Mouse (Mus musculus) macrophage (primary cell): Measurements from ENCODE around the gene Mical3. TPM values are rescaled to one million over a fixed set of nuclear protein-coding genes. Genes with fewer than 3 reads are reported as not detected.
A peak's percentile ranks its signal among the peaks of the same experiment; 100 is the strongest.
"Not testable (repeated sequence)": the region's sequence is repeated elsewhere in the genome, so short reads cannot be mapped to it uniquely, and the experiment has no call there.

ENCODE experiments used
- H3K27ac ChIP-seq: fragments of 350-480 bp; formaldehyde crosslinking; 2 replicates; pipeline ENCODE4 v1.9.0; 2021
- H3K36me3 ChIP-seq: fragments of 350-480 bp; formaldehyde crosslinking; 2 replicates; pipeline ENCODE4 v1.9.0; 2021; ENCODE audit errors: inconsistent target
- H3K4me3 ChIP-seq: fragments of 350-480 bp; formaldehyde crosslinking; 2 replicates; pipeline ENCODE4 v1.9.0; 2021; ENCODE audit errors: inconsistent target
- H3K79me2 ChIP-seq: fragments of 350-480 bp; formaldehyde crosslinking; 2 replicates; pipeline ENCODE4 v1.9.0; 2021; ENCODE audit errors: inconsistent target
- WGBS: methylation state at CpG from one replicate; pipeline ENCODE4 v1.1.7; 2026; ENCODE audit warnings: inconsistent platforms; ENCODE audit not compliant: missing documents; 5-methylcytosine and 5-hydroxymethylcytosine counted together
- polyA plus RNA-seq: library from polyadenylated mRNA; stranded (reverse); fragments of 250-400 nt; gene quantifications from 3 replicates; pipeline ENCODE4 v1.2.4, GENCODE M21; 2018; ENCODE audit warnings: inconsistent platforms

Mical3 gene
- polyA plus RNA-seq, 1 experiment from 2014 or later = 1.1 TPM

DNA sequence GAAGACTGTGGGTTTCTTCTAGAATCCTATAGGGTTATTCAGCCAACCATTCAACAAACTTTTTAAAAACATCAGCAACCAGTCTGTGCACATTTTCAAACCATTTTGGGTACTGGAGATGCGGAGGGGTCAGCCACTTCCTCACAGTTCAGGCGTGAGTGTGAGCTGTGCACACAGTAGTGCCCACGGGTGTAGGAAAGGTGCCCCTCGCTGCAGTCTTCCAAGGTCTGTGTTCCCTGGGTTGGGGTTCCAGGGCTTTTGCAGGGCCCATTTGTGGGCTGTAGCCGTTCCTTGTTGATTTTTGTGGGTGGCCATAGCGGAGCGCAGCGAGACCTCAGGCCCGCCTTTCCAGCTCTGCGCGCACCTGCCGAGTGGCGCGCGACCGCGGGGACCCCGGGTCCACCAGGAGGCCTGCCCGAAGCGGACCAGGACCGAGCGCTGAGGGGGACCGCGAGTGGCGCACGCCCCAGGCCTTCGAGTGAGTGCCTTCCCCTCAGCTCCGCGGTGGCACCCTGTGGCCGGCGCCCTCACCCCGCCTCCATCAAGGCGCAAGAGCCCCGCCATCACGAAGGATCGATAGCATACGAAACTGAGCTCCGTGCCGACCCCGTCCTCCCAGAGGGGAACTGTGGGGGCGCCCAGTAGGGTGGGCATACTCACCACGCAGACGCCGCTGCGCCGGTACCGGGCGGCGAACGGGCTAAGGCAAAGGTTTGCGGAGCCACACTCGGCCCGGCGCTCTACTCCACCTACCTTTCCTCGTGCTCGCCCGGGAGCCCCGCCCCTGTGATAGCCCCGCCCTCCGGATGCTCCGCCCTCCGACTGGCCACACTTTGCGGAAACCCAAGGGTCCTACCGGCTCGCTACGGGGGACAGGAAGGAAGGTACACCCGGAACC is 214.5 kb downstream of the Mical3 start, which contains the start of gene Bid:
Bid (minus strand) TSS at position 780 of the 898 bp plus-strand sequence.
- Histone ChIP-seq H3K79me2 (peaks cover 49% of the 10 kb centered on the region), H3K4me3 (peak within 1 kb of the TSS; percentile 68), H3K36me3 (no peaks in the 10 kb centered on the region), H3K27ac (peak within 1 kb of the TSS; percentile 93)
- WGBS = 3% methylated on average over 58 of the region's 67 CpGs

DNA sequence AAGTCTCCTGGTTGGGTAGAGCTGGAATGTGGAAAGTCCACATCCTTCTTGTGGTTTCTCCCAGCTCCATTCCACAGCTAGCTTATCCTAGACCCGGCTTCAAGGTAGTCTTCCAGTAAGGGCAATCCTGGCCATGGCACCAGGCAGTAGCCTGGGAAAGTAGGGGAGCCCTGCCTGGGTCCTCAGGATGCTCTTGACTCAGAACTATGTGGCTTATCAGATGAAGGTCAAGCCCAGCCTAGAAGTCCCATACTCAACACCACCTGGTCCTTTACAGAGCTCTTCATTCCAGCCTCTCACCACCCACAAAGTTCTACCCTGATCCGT is 215.2 kb downstream of the Mical3 start:
- 25% methylated on average over 2 of the region's 2 CpGs for WGBS
- H3K36me3 ChIP-seq = no peaks in the 10 kb centered on the region
- H3K27ac ChIP-seq = peak overlapping the region; percentile 93
- H3K4me3 ChIP-seq = peak overlapping the region; percentile 68
- peaks cover 57% of the 10 kb centered on the region for H3K79me2 ChIP-seq

DNA sequence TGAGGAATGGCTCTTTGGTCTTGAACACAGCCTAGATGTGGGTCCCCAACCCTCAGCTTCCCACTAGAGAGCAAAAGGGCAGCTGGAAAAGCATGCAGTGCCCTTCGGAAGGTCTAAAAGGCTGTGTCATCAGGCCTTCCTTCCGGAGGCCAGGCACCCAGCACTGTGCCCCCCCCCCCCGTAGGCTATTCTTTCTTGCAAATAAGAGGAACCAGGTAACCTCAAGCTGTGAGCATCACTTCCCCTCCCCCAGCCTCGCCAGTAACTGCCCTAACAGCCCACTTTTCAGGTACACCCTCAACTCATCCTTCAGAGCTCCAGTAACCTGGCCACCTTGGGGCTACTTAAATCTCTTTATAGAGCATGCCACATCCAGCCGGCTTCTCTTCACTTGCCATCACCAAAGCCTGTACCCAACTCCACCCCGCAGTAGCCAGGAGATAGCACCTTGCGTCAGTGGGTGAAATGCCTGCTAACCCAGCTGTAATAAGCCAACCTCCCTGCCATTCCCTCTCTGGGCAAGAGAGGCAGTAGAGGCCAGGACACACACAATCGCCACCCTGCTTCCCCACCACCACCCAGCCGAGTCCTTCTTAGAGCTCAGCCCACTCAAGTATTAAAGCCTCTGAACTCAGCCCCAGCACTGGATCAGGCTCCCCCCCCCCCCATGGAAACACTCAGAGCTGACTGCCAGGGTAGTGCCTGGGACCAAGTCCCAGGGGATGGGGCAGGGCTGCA is 215.7 kb downstream of the Mical3 start:
- Histone ChIP-seq H3K4me3 (peak overlapping the region; percentile 68), H3K27ac (peak overlapping the region; percentile 93), H3K36me3 (no peaks in the 10 kb centered on the region), H3K79me2 (peaks cover 62% of the 10 kb centered on the region)
- WGBS = 2% methylated on average over 9 of the region's 9 CpGs

DNA sequence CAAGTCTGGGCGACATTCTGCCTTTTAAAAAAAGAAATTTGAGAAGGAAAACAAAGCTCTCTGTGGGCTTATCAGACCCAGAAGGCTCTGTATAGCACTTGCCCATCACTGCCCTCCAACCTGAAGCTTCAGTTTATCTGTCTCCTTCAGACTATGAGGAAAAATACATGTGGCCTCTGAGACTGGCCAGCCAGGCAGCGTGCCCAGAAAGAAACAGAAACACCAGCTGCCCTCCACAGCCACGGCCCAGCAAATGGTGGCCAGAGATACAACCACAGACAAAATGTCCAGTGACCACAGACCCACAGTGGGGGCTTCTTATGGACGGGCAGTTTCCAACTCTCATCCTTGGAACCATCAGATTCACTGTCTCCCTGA is 216.3 kb downstream of the Mical3 start:
- peak overlapping the region; percentile 68 for H3K4me3 ChIP-seq
- H3K36me3 ChIP-seq = no peaks in the 10 kb centered on the region
- H3K27ac ChIP-seq = peak overlapping the region; percentile 93
- peaks cover 68% of the 10 kb centered on the region for H3K79me2 ChIP-seq
- WGBS = 8% methylated on average over 4 of the region's 4 CpGs

DNA sequence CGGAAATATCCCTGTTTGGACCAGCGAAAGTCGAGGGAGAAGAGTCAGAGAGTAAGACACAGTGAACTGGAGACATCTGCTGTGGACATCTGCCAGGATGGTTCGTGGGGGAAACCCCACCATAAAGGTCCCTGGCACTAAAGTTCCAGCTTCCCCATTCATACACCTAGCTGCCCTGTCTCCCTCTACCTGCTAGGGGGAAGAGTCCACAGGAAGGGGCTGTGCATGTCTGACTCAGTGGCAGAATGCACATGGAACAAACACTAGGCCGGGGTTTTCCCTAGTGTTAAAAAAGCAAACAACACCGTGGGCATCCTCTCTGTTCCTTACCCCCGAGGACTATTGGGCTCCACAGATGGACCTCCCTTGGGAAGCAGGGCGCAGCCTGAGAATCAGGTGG is 217.0 kb downstream of the Mical3 start:
- H3K36me3 ChIP-seq = no peaks in the 10 kb centered on the region
- H3K79me2 ChIP-seq = peaks cover 74% of the 10 kb centered on the region
- WGBS = 65% methylated on average over 8 of the region's 8 CpGs
- no peak overlapping the region for H3K4me3 ChIP-seq
- peak overlapping the region; percentile 93 for H3K27ac ChIP-seq

DNA sequence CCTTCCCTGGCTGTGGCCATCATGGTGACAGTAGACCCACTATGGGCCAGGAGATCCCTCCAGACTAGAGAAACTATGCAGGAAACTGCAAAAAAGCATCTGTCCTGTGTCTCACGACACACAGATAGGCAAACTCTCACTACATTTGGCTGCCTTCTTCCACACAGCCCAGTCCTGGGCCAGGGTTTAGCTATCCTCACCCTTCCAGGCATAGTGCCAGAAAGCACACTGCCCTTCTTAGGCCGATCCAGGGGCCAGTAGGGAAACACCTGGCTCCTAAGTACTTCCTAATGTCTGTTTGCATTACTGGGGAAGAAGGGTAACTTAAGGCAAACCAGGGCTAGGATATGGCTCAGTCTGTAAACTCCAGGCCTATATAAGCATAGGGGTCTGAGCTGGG is 217.9 kb downstream of the Mical3 start:
- WGBS = 23% methylated on average over 2 of the region's 2 CpGs
- Histone ChIP-seq H3K27ac (peak overlapping the region; percentile 93), H3K4me3 (no peak overlapping the region), H3K36me3 (no peaks in the 10 kb centered on the region), H3K79me2 (peaks cover 79% of the 10 kb centered on the region)

DNA sequence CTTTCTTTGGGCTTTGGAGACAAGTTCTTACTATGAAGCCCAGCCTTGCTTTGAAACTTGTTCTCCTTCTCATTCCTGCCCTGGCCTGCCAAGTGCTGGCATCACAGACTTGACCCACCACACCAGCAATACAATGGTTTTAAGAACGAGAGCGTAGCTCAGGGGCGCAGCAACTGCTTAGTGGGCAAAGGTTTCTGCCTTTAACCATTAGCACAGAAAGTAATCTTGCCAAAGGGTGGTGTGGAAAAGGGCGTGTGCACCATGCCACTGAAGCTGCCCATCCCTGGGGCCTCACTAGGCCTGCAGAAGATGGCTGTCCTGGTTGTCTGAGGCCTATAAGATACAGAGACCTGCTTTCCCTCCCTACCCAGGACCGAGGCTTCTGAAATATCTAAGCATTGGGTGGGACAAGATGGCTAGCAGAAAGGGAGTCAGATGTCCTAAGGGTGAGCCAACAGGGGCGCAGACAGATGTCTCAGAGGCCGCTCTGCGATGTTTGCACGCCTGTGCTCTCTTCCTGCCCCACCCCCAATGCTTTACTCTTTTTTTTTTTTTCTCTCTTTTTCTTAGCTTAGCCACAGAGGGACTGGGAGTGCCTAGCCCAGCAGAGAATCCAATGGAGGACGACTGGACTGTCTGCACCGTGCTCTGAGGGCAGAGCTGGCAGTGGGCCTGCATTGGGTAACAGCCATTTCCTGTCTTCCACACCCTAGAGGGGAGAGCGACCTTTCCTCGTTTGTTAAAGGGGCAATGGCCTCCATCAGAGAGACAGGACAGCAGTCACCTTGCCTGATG is 219.4 kb downstream of the Mical3 start:
- Histone ChIP-seq H3K4me3 (no peak overlapping the region), H3K27ac (peak overlapping the region; percentile 93), H3K79me2 (peaks cover 94% of the 10 kb centered on the region), H3K36me3 (no peaks in the 10 kb centered on the region)
- WGBS = 43% methylated on average over 12 of the region's 13 CpGs

DNA sequence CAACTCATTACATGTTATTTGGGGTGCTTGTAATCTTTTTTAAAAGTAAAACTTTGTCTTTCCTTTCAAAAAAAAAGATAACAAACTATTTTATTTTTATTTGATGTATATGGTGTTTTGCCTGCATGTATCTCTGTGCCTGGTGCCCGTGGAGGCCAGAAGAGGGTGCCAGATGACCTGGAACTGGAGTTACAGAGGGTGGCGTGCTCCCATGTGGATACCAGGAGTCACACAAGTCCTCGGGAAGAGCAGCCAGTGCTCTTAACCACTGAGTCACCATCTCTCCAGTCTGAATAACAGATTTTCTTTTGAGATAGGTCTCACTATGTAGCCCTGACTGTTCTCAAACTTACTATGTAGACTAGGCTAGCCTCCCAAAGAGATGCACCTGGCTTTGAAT is 221.3 kb downstream of the Mical3 start:
- no peak overlapping the region for H3K4me3 ChIP-seq
- H3K36me3 ChIP-seq = no peaks in the 10 kb centered on the region
- 95% methylated on average over 3 of the region's 3 CpGs for WGBS
- peaks cover 96% of the 10 kb centered on the region for H3K79me2 ChIP-seq
- H3K27ac ChIP-seq = no peak overlapping the region

DNA sequence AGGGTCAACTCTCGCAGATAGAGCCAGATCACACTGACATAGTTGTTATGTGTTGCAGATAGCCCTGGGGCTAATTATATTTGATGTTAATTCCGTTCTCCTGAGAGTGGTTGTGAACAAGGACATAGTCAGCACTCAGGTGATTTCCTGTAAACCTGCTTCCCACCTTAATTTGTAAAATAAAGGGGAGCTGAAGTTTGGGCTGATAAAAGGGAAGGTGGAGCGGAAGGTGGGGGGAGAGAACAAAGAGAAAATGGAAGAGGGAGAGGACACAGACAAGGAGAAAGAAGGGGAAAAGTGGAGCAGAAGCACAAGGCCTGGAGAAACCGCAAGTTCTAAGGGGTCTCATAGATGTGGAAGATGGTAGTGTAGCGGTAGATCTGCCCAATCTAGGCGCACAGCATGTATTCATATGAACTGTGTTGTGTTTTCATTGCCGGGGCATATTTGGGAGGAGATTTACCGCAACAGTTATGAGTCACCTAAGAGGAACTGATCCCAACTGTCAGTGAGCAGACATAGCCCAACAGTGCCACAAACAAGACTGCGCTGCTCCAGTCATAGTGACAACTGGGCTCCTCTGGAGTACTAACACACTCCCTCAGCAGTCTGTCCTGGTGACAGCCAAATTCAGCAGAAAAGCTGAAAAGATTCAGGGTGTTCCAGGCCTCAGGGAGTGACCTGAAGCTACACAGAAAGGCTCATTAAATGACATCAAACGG is 222.8 kb downstream of the Mical3 start:
- WGBS = 40% methylated on average over 8 of the region's 10 CpGs
- not testable (repeated sequence) for H3K4me3 ChIP-seq, H3K36me3 ChIP-seq
- Histone ChIP-seq H3K79me2 (peaks cover 96% of the 10 kb centered on the region), H3K27ac (peak overlapping the region; percentile 46)

DNA sequence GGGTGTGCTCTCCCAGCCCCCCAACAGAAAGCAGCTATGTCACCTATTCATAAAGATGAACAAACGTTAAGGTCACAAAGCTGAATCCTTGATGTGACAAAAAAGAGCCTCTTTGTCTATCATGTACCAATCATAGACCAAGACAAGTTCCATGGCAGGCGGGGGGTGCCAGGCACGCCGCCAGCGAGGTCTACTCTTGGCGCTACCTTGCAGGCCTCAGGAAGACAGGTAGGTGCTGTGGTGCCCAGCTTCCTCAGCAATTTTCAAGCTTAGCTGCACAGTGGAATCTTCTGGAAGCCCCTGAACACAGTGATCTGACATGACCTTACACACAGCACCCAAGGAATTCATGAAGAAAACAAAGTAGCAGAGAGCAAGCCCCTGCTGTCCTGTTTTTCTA is 224.3 kb downstream of the Mical3 start:
- no peak overlapping the region for H3K4me3 ChIP-seq
- H3K79me2 ChIP-seq = peaks cover 90% of the 10 kb centered on the region
- 92% methylated on average over 6 of the region's 6 CpGs for WGBS
- no peaks in the 10 kb centered on the region for H3K36me3 ChIP-seq
- H3K27ac ChIP-seq = no peak overlapping the region

DNA sequence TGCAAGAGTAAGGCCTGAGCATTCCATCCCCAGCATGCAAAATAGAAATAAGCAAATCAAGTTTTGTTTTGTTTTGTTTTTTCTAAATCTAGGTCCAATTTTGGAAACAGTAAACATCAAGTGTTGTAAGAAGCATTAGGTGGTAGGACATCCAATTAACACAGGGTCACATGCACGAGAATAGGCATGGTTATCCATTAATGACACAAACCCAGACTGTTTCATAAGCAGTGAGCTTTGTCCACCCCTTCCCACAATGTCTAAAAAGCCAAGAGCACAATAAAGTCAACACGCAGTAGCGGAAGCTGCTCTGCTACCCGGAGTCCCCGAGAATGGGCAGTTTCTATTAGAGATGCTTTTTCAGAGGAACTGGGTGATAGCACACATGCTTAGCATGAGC is 225.7 kb downstream of the Mical3 start:
- no peak overlapping the region for H3K27ac ChIP-seq
- no peak overlapping the region for H3K4me3 ChIP-seq
- H3K79me2 ChIP-seq = peaks cover 90% of the 10 kb centered on the region
- H3K36me3 ChIP-seq = no peaks in the 10 kb centered on the region
- 92% methylated on average over 5 of the region's 5 CpGs for WGBS

DNA sequence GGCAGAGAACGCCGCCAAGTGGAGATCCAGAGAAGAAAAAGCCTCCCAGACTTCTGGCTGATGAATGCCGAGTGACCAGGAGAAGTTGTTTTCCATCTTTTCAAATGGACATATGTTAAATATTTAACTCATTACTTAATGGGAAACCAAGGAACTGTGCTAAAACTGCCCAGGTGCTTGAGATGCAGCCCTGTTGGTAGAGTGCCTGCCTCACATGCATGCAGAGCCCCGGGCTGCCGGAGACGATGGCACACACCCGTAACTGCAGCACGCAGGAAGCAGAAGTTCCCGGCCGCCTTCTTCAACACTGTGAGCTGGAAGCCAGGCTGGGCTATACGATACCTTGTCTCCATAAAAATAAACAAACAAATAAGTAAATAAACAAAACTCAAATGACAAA is 226.8 kb downstream of the Mical3 start:
- Histone ChIP-seq H3K79me2 (peaks cover 90% of the 10 kb centered on the region), H3K36me3 (no peaks in the 10 kb centered on the region; the same call in 1 of the 2 replicates), H3K4me3 (no peak overlapping the region), H3K27ac (no peak overlapping the region)
- 75% methylated on average over 11 of the region's 11 CpGs for WGBS

DNA sequence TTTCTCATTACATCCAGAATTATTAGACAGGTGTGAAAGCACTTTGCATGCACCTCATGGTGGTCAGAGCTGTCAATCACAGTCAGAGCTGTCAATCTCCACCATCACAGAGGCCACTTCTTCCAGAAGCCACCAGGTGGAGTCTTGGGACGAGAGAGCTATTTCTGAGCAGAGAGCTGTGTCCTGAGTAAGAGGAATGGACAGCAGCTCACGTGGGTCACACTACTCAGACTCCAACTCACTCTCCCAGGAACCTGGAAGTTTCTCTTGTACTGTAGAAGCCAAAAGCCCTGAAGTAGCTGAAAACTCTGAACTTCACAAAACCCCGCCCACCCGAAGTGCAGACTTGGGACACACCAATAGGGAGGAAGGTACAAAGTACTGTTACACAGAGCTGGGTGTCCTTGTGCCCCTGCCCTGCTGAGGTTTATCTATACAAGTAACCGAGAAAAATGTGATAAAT is 227.3 kb downstream of the Mical3 start:
- no peaks in the 10 kb centered on the region; the same call in 1 of the 2 replicates for H3K36me3 ChIP-seq
- H3K27ac ChIP-seq = no peak overlapping the region
- H3K79me2 ChIP-seq = peaks cover 90% of the 10 kb centered on the region
- 61% methylated on average over 5 of the region's 5 CpGs for WGBS
- H3K4me3 ChIP-seq = no peak overlapping the region
